Mouse (Mus musculus) gastrocnemius, postnatal 36 days (tissue): ENCODE results near the gene Cyp8b1. TPM values are rescaled to one million over a fixed set of nuclear protein-coding genes. Genes with fewer than 3 reads are reported as not detected.

Source experiments
- DNase-seq, 2 experiments: peaks; one replicate each; pipeline ENCODE4 v3.0.0; 2022
- intact Hi-C: fragments of 180-260 bp; cut with DNase I; formaldehyde crosslinking; loops from one replicate; pipeline ENCODE4 v1.15.1; 2025
- long read RNA-seq, 2 experiments: library from polyadenylated mRNA; stranded (forward); transcript quantifications; one replicate each; pipeline ENCODE4 v2.0.0; 2021
- total RNA-seq, 2 experiments: library from RNA; stranded (reverse); gene quantifications; 2 replicates each; pipeline ENCODE4 v1.2.3; 2021

Gene Cyp8b1
- not detected for total RNA-seq
- long read RNA-seq, experiment 1: 0 reads
- long read RNA-seq, experiment 2: 0 reads

DNA sequence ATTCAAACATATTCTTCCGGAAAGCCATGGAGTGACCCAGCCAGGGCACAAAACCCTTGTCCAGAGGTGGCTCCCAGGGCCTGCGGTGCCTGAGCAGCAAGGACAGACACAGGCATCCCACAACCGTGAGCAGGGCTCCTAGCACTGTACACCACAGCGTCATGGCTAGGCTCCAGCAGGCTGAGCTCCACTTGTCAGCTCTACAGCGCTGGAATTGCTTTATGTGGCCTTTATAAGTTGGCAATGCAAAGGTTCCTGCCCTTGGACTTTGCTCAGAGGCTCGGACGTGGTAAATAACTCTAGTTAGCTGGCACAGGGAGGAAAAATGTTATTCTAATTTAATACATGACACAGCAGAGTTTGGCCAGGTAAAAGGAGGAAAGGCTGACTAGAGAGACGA is at the start of gene Cyp8b1:
Gene Cyp8b1 (minus strand): TSS at position 204 of the 400 bp plus-strand sequence.
- no peak for DNase-seq
- intact Hi-C loops: no loop called here

DNA sequence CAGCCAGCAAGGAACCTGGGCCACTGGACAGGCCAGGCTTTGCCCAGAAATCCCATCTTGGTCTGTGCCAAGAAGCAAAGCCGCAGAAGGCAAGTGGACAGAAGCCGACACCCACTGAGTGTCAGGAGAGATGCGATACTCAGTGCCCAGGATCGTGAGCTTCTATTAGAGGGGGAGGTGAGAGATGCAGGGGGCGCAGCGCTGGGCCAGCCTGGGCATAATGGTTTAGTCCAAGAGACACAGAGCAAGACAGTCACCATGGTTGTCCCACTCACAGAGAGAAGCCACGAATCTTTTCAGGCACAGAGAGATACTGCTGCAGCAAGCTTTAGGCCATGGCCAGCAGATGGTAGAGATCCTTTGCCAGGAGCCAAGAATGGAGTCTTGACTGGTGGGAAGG is 48.8 kb upstream of the Cyp8b1 start:
- intact Hi-C loops: no loop called here
- no peak for DNase-seq

DNA sequence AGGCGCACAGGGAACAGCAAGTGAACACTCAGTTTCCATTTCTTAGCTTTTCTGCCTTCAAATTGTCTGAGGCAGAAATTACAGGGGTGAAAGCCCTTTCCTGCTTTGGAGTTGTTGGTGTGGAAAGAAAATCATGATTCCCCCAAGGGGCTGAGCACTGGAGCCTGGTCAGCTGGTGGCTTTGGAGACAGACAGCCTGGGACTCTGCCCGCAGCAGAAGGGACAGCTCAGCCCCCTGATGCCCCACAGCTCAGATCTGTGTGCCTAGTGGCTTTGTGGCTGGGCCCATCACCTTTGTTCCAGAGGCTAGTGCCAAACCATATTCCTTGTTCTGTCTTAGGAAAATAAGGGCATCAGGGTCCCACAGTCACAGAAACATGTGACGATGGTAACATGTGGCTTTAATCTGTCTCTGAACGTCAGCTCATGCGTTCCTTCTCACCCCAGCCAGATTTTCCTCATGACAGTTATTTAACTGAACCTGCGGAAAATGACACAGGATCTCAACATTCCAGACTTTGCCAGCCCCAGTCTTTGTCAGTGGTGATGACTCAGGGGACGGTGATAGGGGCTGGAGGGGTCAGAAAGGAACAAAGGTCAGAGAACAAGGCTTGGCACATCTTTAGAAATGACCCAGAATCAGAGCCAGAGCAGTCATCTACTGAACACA is 44.0 kb upstream of the Cyp8b1 start:
- intact Hi-C loops: no loop called here

DNA sequence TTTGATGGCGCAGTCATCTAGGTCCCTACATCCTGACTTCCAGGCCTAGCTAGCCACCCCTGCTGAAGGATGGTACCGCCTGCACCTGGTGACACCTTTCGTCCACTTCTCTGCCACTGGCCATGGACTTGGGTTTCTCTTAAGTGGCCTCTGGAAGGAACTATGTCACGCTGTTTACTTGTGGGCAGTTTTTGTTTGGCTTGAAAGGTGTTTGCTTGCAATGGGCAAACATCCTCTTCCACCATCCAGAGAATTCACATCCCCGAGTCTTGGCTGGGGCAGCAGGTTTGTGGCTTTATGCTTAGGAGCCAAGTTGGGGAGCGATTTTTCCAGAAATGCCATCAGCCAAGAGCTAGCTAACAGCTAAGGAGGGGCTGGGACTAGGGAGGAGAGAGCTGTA is 36.5 kb upstream of the Cyp8b1 start:
- no peak for DNase-seq
- intact Hi-C loops: no loop called here

More for the DNA sequence above, 44.0 kb upstream of the Cyp8b1 start:
- DNase-seq: no peak

DNA sequence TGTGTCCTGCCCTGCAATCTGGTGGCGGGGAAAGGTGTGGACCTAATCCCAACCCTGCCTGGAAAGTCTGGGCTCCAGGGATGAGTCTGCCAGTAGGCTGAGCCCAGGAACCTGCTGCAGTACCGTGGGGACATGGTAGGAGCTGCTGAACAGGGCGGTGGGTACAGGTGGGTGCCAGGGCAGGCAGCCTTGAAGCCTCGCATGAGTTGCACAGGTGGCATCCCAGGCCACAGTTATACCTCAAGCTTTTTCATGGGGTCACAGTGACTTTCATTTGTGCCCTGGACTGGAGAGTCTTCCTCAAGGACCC is 35.0 kb upstream of the Cyp8b1 start:
- DNase-seq: no peak
- intact Hi-C loops: no loop called here

DNA sequence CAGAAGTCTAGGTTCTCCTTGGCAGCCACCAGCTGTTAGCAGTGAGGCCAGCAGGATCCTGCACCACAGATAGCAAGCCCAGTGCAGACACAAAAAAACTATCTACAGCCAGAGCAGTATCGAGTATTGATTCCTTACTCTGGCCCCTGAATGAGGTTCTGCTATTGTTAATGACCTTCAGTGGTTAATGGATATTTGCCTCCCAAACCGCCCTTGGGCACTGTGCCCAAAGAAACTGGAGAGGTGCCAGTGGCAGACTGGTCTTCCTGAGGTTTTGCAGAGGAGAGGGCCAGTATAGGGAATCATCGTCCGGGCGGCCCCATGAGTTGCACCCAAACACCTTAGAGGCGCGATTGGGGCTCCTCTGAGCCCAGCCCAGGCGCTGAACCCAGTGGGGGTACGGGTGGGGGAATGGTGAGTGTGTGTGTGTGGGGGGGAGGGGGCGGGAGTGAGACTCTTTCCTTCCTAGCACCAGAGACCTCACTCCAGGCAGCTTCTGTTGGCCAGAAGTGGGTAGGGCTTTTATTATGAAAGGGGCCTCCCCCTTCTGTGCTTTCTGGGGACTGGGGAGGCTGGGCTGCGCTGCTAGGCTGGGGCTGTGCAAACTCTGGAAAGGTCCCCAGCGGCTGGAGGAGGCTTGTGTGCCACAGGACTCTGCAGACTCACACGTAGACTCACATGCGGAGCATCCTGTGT is 34.5 kb upstream of the Cyp8b1 start, which contains the start of gene Fam198a:
Gene Fam198a (plus strand): TSS at position 571 of the 696 bp plus-strand sequence.
- peak; percentile 72 to 73 for DNase-seq
- intact Hi-C loops: no loop called here

DNA sequence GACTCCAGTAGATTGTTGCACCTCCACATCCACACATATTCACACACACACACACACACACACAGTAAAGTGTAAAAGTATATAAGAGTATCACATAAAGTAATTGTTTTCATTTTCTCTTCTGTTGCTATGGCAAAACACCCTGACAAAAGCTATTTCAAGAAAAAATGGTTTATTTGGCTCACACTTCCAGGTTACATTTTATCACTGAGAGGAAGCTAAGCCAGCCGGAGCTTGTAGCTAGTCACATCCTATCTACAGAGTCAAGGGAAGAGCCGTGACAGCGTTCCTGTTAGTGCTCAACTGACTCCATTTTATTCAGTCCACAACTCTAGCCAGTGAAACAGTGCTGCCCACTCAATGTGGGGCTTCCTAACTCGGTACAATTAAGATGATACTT is 32.3 kb upstream of the Cyp8b1 start:
- intact Hi-C loops: loop anchor here (2.0 kb wide), 1 partner anchor 34 kb away; no protein-coding TSS in a partner anchor
- no peak for DNase-seq

DNA sequence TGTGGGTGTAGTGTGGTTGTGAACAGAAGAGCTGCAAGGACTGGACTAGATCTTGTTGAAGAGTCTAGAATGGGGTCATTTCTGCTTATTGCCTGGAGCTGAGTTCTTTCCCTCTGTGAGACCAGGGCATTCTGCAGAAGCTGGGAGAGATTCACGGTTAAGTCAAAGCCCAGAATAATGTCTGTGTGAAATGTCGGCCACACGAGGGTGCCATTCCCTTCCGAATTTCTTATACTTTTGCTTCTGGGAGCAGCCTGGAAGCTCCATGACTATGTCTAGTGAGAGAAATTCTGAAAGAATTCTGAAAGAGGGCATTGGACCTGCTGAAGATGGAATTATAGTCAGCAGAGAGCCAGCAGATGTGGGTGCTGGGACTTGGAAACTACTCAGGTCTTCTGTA is 31.7 kb upstream of the Cyp8b1 start:
- DNase-seq: peak; percentile 55 to 65
- intact Hi-C loops: loop anchor here (2.0 kb wide), 2 partner anchors 35 to 67 kb away; no protein-coding TSS in a partner anchor

DNA sequence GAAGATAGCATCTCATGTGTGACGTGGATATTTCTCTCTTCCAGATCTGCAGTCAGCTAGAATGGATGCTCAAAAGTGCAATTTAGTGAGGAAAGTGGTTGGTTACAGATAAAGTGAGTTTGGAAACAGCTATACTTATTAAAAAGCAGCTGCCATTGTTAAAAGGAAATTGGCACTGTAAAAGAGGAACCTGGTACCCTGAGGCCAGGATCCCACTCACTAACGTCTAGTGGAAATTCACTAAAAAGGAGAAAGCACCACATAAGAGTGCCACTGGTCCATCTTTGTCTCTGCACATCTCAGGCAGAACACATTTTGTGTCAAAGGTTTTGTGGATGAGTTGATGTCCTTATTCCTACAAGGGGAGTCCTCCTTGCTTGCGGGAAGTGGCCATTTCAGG is 27.5 kb upstream of the Cyp8b1 start:
- no peak for DNase-seq
- intact Hi-C loops: no loop called here

DNA sequence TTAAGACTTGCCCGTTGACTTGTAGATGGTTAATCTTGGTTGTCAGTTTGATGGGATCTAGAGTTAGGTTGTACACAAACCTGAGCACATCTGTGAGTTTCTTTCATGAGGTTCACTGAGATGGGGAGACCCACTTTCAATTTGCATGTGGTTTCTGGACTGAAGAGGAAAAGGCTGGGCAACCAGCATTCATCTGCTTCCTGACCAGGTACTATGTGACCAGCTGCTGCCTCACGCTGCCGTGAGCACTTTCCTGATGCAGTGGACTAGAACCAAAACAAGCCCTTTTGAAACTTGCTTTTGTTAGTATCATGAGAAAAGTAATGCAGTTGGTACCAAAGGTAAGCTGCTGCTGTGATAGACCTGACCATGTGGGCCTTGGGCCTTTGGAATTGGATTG is 26.9 kb upstream of the Cyp8b1 start:
- DNase-seq: no peak
- intact Hi-C loops: no loop called here

DNA sequence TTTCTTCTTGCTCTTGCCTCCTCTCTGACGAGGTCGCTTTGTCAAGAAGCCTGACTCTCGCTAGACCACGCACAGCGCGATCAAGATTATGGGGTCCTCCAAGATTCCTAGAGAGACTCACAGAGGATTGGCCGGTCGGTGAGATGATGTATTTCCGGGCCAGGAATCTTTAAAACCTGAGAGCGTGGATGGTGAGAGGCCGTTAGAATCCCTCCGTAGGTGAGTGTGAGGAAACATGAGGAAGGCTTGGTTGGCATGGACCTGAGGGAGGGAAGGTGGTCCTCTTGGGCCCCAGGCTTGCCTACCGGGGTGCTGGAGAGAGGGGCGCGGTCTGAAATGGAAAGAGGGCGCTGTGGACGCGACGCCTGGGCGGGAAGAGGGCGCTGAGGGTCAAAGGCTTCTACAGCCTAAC is 21.8 kb upstream of the Cyp8b1 start:
- intact Hi-C loops: no loop called here
- no peak for DNase-seq

DNA sequence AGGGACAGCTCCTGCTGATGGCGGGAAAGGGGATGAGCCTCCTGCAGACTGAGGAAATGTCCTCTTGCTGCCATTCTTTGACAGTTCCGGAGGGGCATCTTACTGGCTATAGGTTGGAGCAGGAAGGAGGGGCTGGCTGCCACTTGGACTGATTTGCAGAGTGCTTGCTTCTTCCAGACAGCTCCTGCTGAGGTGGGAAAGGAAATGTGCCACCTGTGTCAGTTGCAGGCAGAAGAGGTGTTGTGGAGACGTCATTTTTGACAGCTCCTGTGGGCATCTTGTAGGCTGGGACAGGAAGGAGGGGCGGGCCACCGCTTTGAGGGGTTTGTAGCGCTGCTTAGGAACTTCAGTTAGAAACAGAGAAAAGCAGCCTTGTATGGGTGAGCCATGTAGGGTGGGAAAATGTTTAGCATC is 21.4 kb upstream of the Cyp8b1 start:
- DNase-seq: no peak
- intact Hi-C loops: no loop called here

DNA sequence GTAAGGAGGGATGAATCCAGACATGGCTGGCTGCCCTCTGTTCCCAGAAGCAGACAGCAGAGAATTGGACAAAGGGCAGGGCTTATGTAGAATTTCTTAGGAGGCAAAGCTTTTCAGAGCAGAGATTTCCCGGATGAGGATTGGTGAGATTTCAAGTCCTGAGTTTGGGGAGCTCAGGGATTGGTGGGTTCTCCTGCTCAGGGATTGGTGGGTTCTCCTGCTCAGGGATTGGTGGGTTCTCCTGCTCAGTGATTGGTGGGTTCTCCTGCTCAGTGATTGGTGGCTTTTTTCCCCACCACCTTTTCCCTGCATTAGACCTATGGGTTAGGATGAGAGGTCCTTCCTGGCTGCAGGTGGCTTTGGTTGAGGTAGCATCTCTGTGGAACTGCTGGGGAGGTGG is 20.8 kb upstream of the Cyp8b1 start:
- intact Hi-C loops: no loop called here
- no peak for DNase-seq

DNA sequence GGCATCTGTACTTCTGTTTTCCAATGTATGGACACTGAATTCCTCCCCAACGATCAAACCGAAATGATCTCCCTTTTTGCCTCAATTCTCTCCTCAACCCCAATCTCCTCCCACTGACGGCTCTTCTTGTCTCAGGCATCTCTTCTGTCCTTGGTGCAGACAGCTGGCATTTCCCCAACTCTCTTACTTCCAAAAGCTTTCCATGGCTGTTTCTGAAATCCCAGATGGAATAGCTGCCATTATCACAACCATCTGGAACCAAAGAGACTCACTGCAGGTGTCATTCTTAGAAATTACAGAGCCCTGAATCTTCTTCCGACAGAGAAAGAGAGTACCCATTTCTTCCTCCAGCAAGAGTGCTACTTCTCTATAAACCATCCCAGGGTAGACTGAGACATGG is 18.8 kb upstream of the Cyp8b1 start:
- intact Hi-C loops: no loop called here
- DNase-seq: no peak

DNA sequence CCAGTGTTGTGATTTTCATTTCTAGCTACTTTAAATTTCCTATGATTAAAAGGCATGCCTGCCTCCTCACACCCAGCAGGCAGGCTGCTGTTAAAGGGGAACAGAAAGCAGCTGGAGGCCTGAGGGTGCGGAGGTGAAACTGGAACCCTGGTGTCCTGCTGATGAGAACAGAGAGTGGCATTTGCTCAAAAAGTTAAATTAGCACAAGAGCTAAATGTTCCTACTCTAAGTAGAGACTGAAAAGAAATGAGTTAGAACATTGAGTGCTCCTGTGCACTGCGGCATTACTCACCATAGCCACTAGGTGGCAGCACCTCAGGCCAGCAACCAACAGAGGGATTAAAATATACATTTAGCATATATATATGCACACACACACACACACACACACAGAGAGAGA is 12.4 kb upstream of the Cyp8b1 start:
- intact Hi-C loops: no loop called here
- DNase-seq: no peak

DNA sequence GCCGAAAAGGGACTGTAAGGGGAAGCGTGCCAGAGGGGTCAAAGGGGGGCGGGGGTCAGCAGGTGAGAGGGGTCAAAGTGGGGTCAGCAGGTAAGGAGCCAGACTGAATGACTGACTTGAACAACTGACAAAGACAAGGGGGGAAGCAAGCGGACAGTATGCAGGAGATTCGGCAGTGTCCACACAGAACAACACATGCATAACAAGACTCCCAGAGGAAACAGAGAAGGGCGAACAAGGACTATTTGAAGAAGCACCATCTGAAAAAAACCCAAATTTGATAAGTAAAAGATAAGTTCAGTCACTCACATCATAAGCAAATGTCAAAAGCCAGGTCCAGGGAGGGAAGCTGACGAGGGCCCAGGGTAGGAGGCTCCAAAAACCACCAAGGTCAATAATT is 11.6 kb upstream of the Cyp8b1 start:
- intact Hi-C loops: no loop called here
- no peak for DNase-seq

DNA sequence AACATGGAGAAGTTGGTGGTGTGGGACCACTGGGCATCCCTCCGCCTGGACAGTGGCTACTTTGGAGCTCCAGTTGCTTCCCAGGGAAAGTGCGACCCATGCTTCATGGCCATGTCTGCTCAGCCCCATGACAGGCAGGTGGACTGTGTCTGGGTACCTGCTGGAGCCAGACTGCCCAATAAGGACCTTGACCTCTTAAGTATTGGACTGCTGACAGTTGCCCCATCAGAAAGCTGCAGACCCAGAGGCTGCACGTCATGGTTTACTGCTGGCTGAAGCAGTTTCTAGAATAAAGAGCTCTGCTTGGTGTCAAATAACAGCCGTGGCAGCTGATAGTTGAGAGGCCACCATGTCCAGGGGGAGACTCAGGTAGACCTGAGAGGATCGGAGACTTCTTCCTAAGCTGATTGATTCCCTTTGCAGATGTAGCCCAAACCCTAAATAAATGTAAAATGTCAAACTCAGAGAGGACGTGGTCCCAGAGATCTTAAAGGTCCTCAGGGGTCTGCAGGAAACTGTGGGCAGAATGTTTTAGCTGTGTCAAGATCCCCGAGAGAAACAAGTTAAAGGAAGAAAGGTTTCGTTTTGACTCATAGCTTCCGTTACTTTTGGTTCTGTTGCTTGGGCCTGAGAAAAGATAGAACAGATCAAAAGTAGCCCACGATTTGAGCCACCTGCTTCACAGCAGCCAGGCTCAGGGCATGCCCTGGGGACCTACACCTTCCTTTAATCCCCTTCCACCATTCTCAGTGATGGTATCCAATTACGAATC is 10.7 kb upstream of the Cyp8b1 start:
- DNase-seq: no peak

DNA sequence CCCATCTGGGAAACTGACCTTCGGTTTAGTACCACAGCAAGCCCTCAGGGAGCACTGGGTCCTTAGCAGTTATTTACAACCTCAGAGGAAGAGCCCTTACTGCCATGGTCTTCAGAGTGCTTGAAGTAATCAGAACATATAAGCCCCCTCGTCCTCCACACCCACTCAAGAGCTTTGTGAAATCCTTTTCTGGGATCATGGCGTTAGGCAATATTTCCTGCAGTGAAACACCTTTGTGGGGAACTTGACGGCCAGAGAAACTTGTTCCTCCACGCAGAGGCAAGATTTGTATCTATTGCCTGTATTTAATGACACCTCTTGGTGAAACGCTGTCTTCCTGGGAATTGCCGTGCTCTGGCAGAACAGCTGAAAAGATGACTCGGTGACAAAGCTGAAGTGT is 9.9 kb upstream of the Cyp8b1 start:
- no peak for DNase-seq
- intact Hi-C loops: no loop called here

More for the DNA sequence above, 10.7 kb upstream of the Cyp8b1 start:
- intact Hi-C loops: no loop called here

DNA sequence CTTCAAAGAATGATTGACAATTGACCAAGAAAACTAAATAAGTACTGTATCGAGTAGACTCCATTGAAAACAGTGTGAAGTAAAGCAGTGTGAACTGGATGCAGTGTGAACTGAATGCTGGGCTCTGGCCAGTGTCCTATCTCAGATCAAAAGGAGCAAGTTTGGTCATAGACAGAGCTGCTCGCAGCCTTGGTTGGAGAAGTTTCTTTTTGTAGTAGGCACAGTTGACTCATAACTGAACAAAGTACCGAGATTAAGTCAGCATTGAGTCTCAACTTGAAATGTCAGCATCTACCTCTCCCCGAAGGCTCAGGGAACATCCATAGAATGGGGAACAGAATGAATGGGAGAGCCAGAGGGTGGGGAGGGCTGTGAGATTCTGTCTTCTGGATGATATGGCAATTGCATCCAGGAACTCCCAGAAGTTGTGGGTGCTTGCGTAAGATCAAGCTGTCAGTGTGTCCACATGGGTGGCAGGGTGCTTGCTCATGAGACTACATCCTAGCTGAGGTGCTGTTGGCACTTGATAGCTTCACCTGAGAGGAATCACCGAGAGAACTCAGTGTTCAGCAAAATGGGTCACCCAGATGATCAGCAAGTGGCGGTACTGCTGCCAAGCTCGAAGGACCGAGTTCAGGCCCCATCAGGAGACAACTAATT is 8.9 kb upstream of the Cyp8b1 start:
- no peak for DNase-seq
- intact Hi-C loops: no loop called here

DNA sequence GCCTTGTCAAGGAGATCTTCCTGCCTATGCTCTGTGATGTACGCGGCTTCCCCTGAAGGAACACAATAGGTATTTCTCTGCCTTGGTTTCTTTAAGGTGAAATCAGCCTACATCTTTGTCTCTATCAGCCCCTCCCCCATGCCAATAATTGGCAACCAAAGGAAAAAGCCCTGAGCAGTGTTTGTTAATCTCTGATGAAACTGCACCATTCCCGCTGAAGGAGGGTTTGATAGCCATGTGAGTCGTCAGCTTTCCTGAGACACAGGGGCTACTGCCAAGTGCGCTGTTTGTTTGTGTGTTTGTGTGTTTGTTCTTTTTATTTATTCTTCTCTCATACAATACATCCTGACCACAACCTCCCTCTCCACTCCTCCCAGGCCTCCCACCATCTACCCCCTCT is 7.8 kb upstream of the Cyp8b1 start:
- DNase-seq: no peak
- intact Hi-C loops: no loop called here

DNA sequence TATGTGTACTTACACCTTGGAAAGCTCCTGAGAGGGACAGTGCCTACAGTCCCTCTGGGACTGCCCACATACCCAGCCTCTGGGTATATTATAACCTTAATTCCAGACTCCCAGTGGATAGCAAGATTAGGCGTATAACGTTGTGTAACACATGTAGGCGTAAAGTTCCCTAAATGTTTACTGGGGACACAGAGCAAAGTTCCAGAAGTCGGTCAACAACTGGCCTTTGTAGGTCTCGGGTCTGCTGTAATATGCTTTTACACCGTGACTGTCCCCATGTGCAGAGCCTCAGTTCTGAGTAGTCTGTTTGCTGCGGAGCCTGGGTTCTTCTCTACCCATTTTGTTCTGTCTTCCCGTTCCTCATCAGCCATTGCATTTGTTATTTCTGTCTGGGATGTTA is 7.3 kb upstream of the Cyp8b1 start:
- intact Hi-C loops: no loop called here
- DNase-seq: peak in 1 of 2 experiments; percentile 10
